Mouse (Mus musculus): Measurements from ENCODE around the gene Xlr4a. TPM values are rescaled to one million over a fixed set of nuclear protein-coding genes. Genes with fewer than 3 reads are reported as not detected.

Gene Xlr4a
- polyA plus RNA-seq, 1 experiment from 2014 or later, result 4.3 TPM

DNA sequence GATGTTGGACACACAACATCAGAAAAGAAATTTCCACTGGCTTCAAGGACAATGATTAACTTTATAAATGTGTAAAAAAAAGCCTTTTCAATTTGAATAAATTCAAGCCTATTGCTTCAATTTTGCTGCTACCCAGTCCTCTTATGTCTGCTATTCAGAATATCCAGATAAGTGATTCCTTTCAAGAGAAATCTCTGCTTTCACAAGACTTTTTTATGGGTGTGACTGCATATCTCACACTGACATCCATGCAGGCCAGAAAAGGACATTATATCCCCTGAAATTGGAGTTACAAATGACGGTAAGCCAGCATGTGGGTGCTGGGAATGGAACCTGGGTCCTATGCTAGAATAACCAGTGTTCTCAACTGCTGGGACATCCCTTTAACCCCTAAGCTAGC, 20.8 kb downstream of the Xlr4a start:
- no peak overlapping the region for H3K9ac ChIP-seq (ENCODE audit: low read depth, low read length)
- no peaks in the 10 kb centered on the region for H3K27me3 ChIP-seq (replicated peaks; ENCODE audit: control insufficient read depth, insufficient read depth, low read length)
- no peaks in the 10 kb centered on the region for H3K36me3 ChIP-seq (ENCODE audit: control insufficient read depth, insufficient read depth, low read length)
- H3K9me3 ChIP-seq (ENCODE audit: control insufficient read depth, low read length), result no peaks in the 10 kb centered on the region
- H3K27ac ChIP-seq (ENCODE audit: low read length), result no peak overlapping the region
- no peaks in the 10 kb centered on the region for H3K4me1 ChIP-seq (ENCODE audit: control insufficient read depth, insufficient read depth, low read length)
- H3K4me2 ChIP-seq (ENCODE audit: low read depth, low read length), result no peak overlapping the region
- 68% methylated on average over 1 of the region's 1 CpGs for WGBS
- H3K4me3 ChIP-seq (ENCODE audit: low read length), result no peak overlapping the region
- ATAC-seq, result no peak

DNA sequence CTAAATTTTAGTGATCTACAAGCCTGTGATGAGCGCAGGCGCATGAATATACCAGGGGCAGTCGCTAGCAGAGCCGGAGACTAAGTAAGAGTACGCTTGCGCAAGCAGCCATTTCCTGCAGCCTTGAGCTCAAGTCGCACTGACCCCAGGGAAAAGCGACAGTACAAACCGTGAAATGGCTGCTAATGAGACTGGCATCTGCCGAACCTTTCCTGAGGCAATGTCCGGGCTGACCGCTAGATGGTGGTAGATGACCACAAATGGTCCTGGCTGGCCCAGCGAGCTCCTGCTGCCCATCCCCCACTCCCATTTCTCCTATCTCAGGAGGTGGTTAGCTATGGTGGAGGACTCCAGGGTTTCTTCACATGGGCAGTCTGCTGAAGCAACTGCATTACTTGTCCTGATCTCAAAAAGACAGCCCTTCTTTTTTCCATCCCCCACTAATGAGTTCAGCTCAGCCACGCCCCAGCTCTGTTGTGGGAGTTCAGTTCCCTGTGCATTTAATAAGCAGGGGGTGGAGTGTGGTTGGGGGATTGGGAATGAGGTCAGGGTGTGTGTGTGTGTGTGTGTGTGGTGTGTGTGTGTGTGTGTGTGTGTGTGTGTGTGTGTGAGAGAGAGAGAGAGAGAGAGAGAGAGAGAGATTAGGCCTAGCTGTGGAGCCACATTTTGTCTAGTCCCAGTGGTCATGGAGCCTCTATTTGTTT, 28.3 kb downstream of the Xlr4a start:
- H3K36me3 ChIP-seq (ENCODE audit: control insufficient read depth, insufficient read depth, low read length), result no peaks in the 10 kb centered on the region
- 21% methylated on average over 14 of the region's 14 CpGs for WGBS
- H3K4me2 ChIP-seq (ENCODE audit: low read depth, low read length), result no peak overlapping the region
- H3K9ac ChIP-seq (ENCODE audit: low read depth, low read length), result no peak overlapping the region
- H3K4me3 ChIP-seq (ENCODE audit: low read length), result no peak overlapping the region
- H3K27ac ChIP-seq (ENCODE audit: low read length), result no peak overlapping the region
- H3K9me3 ChIP-seq (ENCODE audit: control insufficient read depth, low read length), result no peaks in the 10 kb centered on the region
- no peaks in the 10 kb centered on the region for H3K4me1 ChIP-seq (ENCODE audit: control insufficient read depth, insufficient read depth, low read length)
- ATAC-seq, result peak; percentile 96
- no peaks in the 10 kb centered on the region for H3K27me3 ChIP-seq (replicated peaks; ENCODE audit: control insufficient read depth, insufficient read depth, low read length)

DNA sequence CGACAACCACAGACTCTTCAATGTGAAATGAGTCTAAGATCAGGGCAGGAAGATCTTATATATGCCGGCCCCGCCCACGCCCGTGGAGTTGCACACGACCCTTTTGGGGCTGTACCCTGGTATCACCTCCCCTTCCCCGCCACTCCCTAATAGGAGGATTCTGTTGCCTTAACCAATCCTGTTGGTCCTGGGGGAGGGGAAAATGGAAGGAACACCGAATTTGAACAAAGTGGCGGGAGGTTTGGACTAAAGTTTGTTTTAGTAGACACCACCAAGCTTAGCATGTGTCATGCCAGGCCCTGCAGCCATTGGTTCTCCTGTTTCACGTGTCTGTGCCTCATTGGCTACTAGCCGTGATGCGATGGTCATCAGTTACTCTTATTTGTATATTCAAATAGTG, 42.6 kb downstream of the Xlr4a start:
- Histone ChIP-seq H3K4me3 (ENCODE audit: low read length) (no peak overlapping the region), H3K9me3 (ENCODE audit: control insufficient read depth, low read length) (no peaks in the 10 kb centered on the region)
- WGBS, result 78% methylated on average over 12 of the region's 12 CpGs

DNA sequence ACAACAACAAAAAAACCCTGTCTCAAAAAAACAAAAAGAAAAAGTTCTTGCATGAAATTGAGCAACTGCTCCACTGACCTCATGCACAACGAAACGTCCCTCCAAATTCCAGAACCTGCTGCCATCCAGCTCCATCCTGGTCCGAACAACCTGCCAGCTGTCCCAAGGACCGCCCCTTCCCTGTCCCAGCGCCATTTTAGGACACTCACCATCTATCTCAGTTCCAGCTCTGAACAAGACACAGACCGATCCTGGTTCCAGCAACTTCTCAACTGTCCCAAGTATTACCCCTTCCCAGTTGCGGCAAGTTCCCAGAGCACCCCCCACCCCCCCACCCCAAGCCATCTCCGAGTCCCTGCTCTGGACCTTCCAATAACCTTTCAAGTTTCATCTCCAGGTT, 43.4 kb downstream of the Xlr4a start:
- 74% methylated on average over 8 of the region's 8 CpGs for WGBS
- Histone ChIP-seq H3K27ac (ENCODE audit: low read length) (no peak overlapping the region), H3K9me3 (ENCODE audit: control insufficient read depth, low read length) (no peaks in the 10 kb centered on the region), H3K36me3 (ENCODE audit: control insufficient read depth, insufficient read depth, low read length) (no peaks in the 10 kb centered on the region), H3K27me3 (replicated peaks; ENCODE audit: control insufficient read depth, insufficient read depth, low read length) (0 out of 2 replicates have a peak, but pooled peaks cover 2% of the 10 kb centered on the region), H3K4me1 (ENCODE audit: control insufficient read depth, insufficient read depth, low read length) (no peaks in the 10 kb centered on the region), H3K9ac (ENCODE audit: low read depth, low read length) (no peak overlapping the region), H3K4me2 (ENCODE audit: low read depth, low read length) (no peak overlapping the region), H3K4me3 (ENCODE audit: low read length) (no peak overlapping the region)
- ATAC-seq, result no peak

More for the DNA sequence above, 42.6 kb downstream of the Xlr4a start:
- Histone ChIP-seq H3K4me1 (ENCODE audit: control insufficient read depth, insufficient read depth, low read length) (no peaks in the 10 kb centered on the region), H3K27me3 (replicated peaks; ENCODE audit: control insufficient read depth, insufficient read depth, low read length) (0 out of 2 replicates have a peak, but pooled peaks cover 2% of the 10 kb centered on the region), H3K4me2 (ENCODE audit: low read depth, low read length) (no peak overlapping the region), H3K9ac (ENCODE audit: low read depth, low read length) (no peak overlapping the region), H3K27ac (ENCODE audit: low read length) (no peak overlapping the region), H3K36me3 (ENCODE audit: control insufficient read depth, insufficient read depth, low read length) (no peaks in the 10 kb centered on the region)
- ATAC-seq, result no peak

DNA sequence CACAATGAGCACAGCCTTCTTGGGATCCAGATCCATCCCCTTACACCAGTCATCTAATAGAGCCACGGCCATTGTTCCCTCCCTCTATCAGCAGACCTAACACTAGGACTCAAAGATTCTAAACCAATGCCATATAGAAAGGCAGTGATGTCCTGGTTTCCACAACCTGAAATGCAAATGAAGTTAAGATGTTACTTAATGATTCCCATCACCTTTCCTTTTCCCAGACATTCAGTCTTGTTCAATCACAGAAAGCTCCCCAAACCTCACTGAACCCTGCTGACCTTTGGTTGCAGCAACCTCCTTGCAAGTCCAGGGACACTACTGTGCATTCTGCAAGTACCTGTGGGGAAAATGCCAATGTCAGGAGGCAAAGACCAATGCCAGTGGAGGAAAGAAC, 45.3 kb downstream of the Xlr4a start, which contains the start of gene Pnma5:
Pnma5 (minus strand) TSS at position 101 of the 400 bp plus-strand sequence.
- Histone ChIP-seq H3K36me3 (ENCODE audit: control insufficient read depth, insufficient read depth, low read length) (no peaks in the 10 kb centered on the region), H3K4me2 (ENCODE audit: low read depth, low read length) (no peak within 1 kb of the TSS), H3K27me3 (replicated peaks; ENCODE audit: control insufficient read depth, insufficient read depth, low read length) (0 out of 2 replicates have a peak, but pooled peaks cover 2% of the 10 kb centered on the region), H3K9ac (ENCODE audit: low read depth, low read length) (no peak within 1 kb of the TSS), H3K4me3 (ENCODE audit: low read length) (no peak within 1 kb of the TSS), H3K4me1 (ENCODE audit: control insufficient read depth, insufficient read depth, low read length) (no peaks in the 10 kb centered on the region), H3K9me3 (ENCODE audit: control insufficient read depth, low read length) (no peaks in the 10 kb centered on the region), H3K27ac (ENCODE audit: low read length) (no peak within 1 kb of the TSS)
- no peak for ATAC-seq
- WGBS, result 70% methylated on average over 1 of the region's 1 CpGs

Other genes with a start within 250 kb of the Xlr4a start
- gene Cetn2, start 164.1 kb downstream of the Xlr4a start, polyA plus RNA-seq (2015; fragmentation: Nextera tagmentation; extraction: Ambion mirVana), result 51.4 and 54.9 TPM in 2 replicates
- 46.8 TPM in 2 replicates for gene Nsdhl, start 163.9 kb downstream of the Xlr4a start, polyA plus RNA-seq (2015; fragmentation: Nextera tagmentation; extraction: Ambion mirVana)
- gene Zfp185, start 95.1 kb downstream of the Xlr4a start, polyA plus RNA-seq (2015; fragmentation: Nextera tagmentation; extraction: Ambion mirVana), result 4.6 and 4.9 TPM in 2 replicates
- gene Pnma5, start 45.4 kb downstream of the Xlr4a start, polyA plus RNA-seq (2015; fragmentation: Nextera tagmentation; extraction: Ambion mirVana), result not detected in 2 replicates
- 0.06 and 0.11 TPM in 2 replicates for gene Pnma3, start 17.7 kb downstream of the Xlr4a start, polyA plus RNA-seq (2015; fragmentation: Nextera tagmentation; extraction: Ambion mirVana)
- 8.8 and 9.4 TPM in 2 replicates for gene Xlr3a, start 14.6 kb upstream of the Xlr4a start, polyA plus RNA-seq (2015; fragmentation: Nextera tagmentation; extraction: Ambion mirVana)
- gene Gm14685, start 34.6 kb upstream of the Xlr4a start, polyA plus RNA-seq (2015; fragmentation: Nextera tagmentation; extraction: Ambion mirVana), result 0.33 TPM in 1 of 2 replicates, not detected in the other
- 0.10 and 0.28 TPM in 2 replicates for gene Xlr5b, start 66.3 kb upstream of the Xlr4a start, polyA plus RNA-seq (2015; fragmentation: Nextera tagmentation; extraction: Ambion mirVana)
- gene DXBay18, start 67.0 kb upstream of the Xlr4a start, polyA plus RNA-seq (2015; fragmentation: Nextera tagmentation; extraction: Ambion mirVana), result 0.39 TPM in 1 of 2 replicates, not detected in the other
- gene Spin2d, start 94.5 kb upstream of the Xlr4a start, polyA plus RNA-seq (2015; fragmentation: Nextera tagmentation; extraction: Ambion mirVana), result not detected in 2 replicates
- gene Xlr3b, start 109.7 kb upstream of the Xlr4a start, polyA plus RNA-seq (2015; fragmentation: Nextera tagmentation; extraction: Ambion mirVana), result 7.6 and 7.9 TPM in 2 replicates
- 1.8 and 1.9 TPM in 2 replicates for gene Xlr4b, start 131.9 kb upstream of the Xlr4a start, polyA plus RNA-seq (2015; fragmentation: Nextera tagmentation; extraction: Ambion mirVana)
- gene F8a, start 145.8 kb upstream of the Xlr4a start, polyA plus RNA-seq (2015; fragmentation: Nextera tagmentation; extraction: Ambion mirVana), result 14.7 and 14.9 TPM in 2 replicates
- gene Xlr4c, start 160.7 kb upstream of the Xlr4a start, polyA plus RNA-seq (2015; fragmentation: Nextera tagmentation; extraction: Ambion mirVana), result 1.2 and 1.6 TPM in 2 replicates
- not detected in 2 replicates for gene Xlr3c, start 182.9 kb upstream of the Xlr4a start, polyA plus RNA-seq (2015; fragmentation: Nextera tagmentation; extraction: Ambion mirVana)
- 0.40 and 0.42 TPM in 2 replicates for gene Xlr5a, start 210.5 kb upstream of the Xlr4a start, polyA plus RNA-seq (2015; fragmentation: Nextera tagmentation; extraction: Ambion mirVana)
- 0.26 TPM in 1 of 2 replicates, not detected in the other for gene Xlr5c, start 210.5 kb upstream of the Xlr4a start, polyA plus RNA-seq (2015; fragmentation: Nextera tagmentation; extraction: Ambion mirVana)